ENCODE assay signal across 23 mouse cellular contexts in the genomic region with DNA sequence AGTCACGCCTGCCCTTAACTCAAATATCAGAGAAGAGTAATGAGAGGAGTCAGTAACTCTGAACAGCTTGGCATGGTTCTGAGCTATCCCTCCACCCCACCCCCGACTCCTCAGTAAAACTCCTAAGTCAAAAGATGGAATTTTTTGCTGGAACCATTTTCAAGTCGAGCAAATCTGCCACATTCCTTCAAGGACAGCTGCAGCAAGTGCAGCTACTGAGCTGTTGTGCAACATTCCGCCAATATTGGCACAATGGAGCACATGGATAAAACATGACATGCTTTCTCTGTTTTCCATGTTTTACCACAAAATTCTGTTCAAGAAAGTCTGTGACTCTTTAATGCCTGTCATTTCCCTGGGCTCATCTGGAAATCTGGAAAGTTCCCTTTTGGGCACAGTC. TPM values are rescaled to one million over a fixed set of nuclear protein-coding genes. Genes with fewer than 3 reads are reported as not detected.
DNase-seq lines count a peak whose midpoint lies in the region; ATAC-seq and TF ChIP-seq lines count a peak whose summit lies in the region.
"Had no signal": no experiment of that assay in that cellular context is flagged by ENCODE, and none has a peak within 500 bp of the region (broad histone marks: within the 10 kb centered on the region; RNA-seq: fewer than 3 reads in every experiment).

No protein-coding gene starts in this region.

- no peaks in the 10 kb centered on the region for H3K4me1 ChIP-seq in heart, embryonic 12.5 days (replicated peaks)
- H3K4me1 ChIP-seq: forebrain, embryonic 13.5 days; heart, embryonic 15.5 days had no signal

- TF ChIP-seq POLR2A in myocyte (IDR thresholded peaks at IDR 0.05; ENCODE audit: insufficient read length, low read depth): no peak

- H3K4me2 ChIP-seq in heart, embryonic 12.5 days: no peak overlapping the region
- no peak overlapping the region for H3K4me2 ChIP-seq in myocyte (ENCODE audit: low read depth)
- H3K4me2 ChIP-seq: forebrain, embryonic 13.5 days; heart, embryonic 15.5 days; liver, embryonic 11.5 days had no signal

- H3K9ac ChIP-seq in heart, embryonic 12.5 days: no peak overlapping the region
- H3K9ac ChIP-seq: forebrain, embryonic 13.5 days; heart, embryonic 15.5 days had no signal

- 65% methylated on average over 4 of the region's 4 CpGs for WGBS in heart, embryonic 12.5 days

- no peak overlapping the region for H3K4me3 ChIP-seq in heart, embryonic 12.5 days
- no peak overlapping the region for H3K4me3 ChIP-seq in myocyte
- H3K4me3 ChIP-seq: forebrain, embryonic 13.5 days; heart, embryonic 15.5 days; layer of hippocampus, adult 2 months; left cerebral cortex, adult 2 months had no signal

- H3K27me3 ChIP-seq in heart, embryonic 12.5 days (replicated peaks): no peaks in the 10 kb centered on the region
- no peaks in the 10 kb centered on the region for H3K27me3 ChIP-seq in myocyte (ENCODE audit: control insufficient read depth, insufficient read depth, insufficient read length)
- H3K27me3 ChIP-seq: forebrain, embryonic 13.5 days; heart, embryonic 15.5 days; Patski had no signal

- no peaks in the 10 kb centered on the region for H3K9me3 ChIP-seq in heart, embryonic 12.5 days (replicated peaks)
- H3K9me3 ChIP-seq: forebrain, embryonic 13.5 days; heart, embryonic 15.5 days had no signal

- peak; percentile 2 for DNase-seq in embryo, embryonic 11 days
- no peak for DNase-seq in embryo, embryonic 10.5 days (ENCODE audit: low spot score)
- peak; percentile 8 to 18 for DNase-seq in heart, adult 9 months (ENCODE audit: low spot score in 2 of 2)
- peak; percentile 23 for DNase-seq in brain, adult 2 months (ENCODE audit: low read depth, low spot score)
- no peak for DNase-seq in right cerebral cortex, postnatal 25 days
- DNase-seq: adrenal gland, adult 8-10 months; cerebellum, adult 11-12 months; cerebellum, postnatal 14 days; kidney, adult 11 months; left cerebral cortex, postnatal 4 days; thymus, postnatal 14 days had no signal

- no peaks in the 10 kb centered on the region for H3K79me2 ChIP-seq in myocyte (ENCODE audit: control insufficient read depth, insufficient read depth)

- H3ac ChIP-seq in myocyte (ENCODE audit: control insufficient read depth, insufficient read length): no peak overlapping the region

- no peak overlapping the region for H3K27ac ChIP-seq in heart, embryonic 12.5 days (ENCODE audit: poor library complexity, severe bottlenecking)
- H3K27ac ChIP-seq: forebrain, embryonic 13.5 days; heart, embryonic 15.5 days; hindbrain, postnatal 0 days; kidney, postnatal 0 days; layer of hippocampus, adult 2 months; left cerebral cortex, adult 2 months had no signal

- H3K36me3 ChIP-seq in heart, embryonic 12.5 days: no peaks in the 10 kb centered on the region
- no peaks in the 10 kb centered on the region for H3K36me3 ChIP-seq in myocyte (ENCODE audit: control insufficient read depth, insufficient read depth)
- H3K36me3 ChIP-seq: heart, embryonic 15.5 days had no signal

- no peak for ATAC-seq in heart, embryonic 12.5 days (ENCODE audit: insufficient number of reproducible peaks, low FRiP score)
- ATAC-seq: CD4-positive, CD25-positive, alpha-beta regulatory T cell, adult 4 months; forebrain, embryonic 13.5 days; hindbrain, postnatal 0 days; midbrain, embryonic 16.5 days; Patski had no signal

TF ChIP-seq in myocyte, 11 proteins besides CTCF, POLR2A, EP300 and RAD21:
- no peak for TF ChIP-seq USF1 (IDR thresholded peaks at IDR 0.05; ENCODE audit: low read depth)
- no peak for TF ChIP-seq REST (IDR thresholded peaks at IDR 0.05; ENCODE audit: insufficient read depth, insufficient read length)
- no peak for TF ChIP-seq POLR2AphosphoS2 (IDR thresholded peaks at IDR 0.05; ENCODE audit: insufficient read length, low read depth)
- no peak for TF ChIP-seq MAX (IDR thresholded peaks at IDR 0.05; ENCODE audit: low read depth)
- no peak for TF ChIP-seq E2F4 (IDR thresholded peaks at IDR 0.05; ENCODE audit: insufficient read depth)
- no peak for TF ChIP-seq TCF12 (IDR thresholded peaks at IDR 0.05; ENCODE audit: insufficient read depth, poor library complexity, severe bottlenecking)
- peak in 1 of 3 experiments; percentile 3 for TF ChIP-seq MYOD1 (IDR thresholded peaks at IDR 0.05; ENCODE audit: control insufficient read depth in 1 of 3, insufficient read length in 2 of 3, low read depth in 2 of 3)
- TF ChIP-seq MYOG (IDR thresholded peaks at IDR 0.05; ENCODE audit: control insufficient read depth in 1 of 3, insufficient read depth in 1 of 3, insufficient read length in 2 of 3, low read depth in 2 of 3): peak in 2 of 3 experiments; percentile 10 to 49
- TF ChIP-seq TCF3 (IDR thresholded peaks at IDR 0.05; ENCODE audit: insufficient read length, low read depth): no peak
- TF ChIP-seq CEBPB (IDR thresholded peaks at IDR 0.05; ENCODE audit: insufficient read depth, poor library complexity, severe bottlenecking): peak; percentile 83
- no peak for TF ChIP-seq SRF (IDR thresholded peaks at IDR 0.05; ENCODE audit: control insufficient read depth, insufficient read length, low read depth)
TF ChIP-seq in myocyte: peak in this region for 3.

RNA-seq across cellular contexts. Expression of gene Rps6ka3, which starts 53.1 kb away (rescaled TPM):
- 6.1 and 6.4 TPM in 2 replicates for polyA plus RNA-seq in heart, embryonic 12.5 days (2016; fragmentation: Nextera tagmentation; extraction: Ambion mirVana)
- 10.0 TPM for polyA plus RNA-seq in myocyte (2012; fragmentation: generic; extraction: Trizol)

Comparison
In these comparisons a context has a peak if more than half of its experiments do, and no peak if none do; other contexts are left out.
1. DNase-seq: peak in embryo, embryonic 11 days (single experiment), heart, adult 9 months (2 of 2) and brain, adult 2 months (single experiment); none in embryo, embryonic 10.5 days (single experiment) and right cerebral cortex, postnatal 25 days (single experiment).